Mouse (Mus musculus): ENCODE results near the gene 9530077C05Rik. TPM values are rescaled to one million over a fixed set of nuclear protein-coding genes. Genes with fewer than 3 reads are reported as not detected.

9530077C05Rik gene
- polyA plus RNA-seq (2012; rRNA removed; ENCODE audit: low replicate concordance) = 0.18 and 0.31 TPM in 2 replicates

GRCm38 (mm10) chr9:22411002-22411857 lies at the start of gene 9530077C05Rik:
9530077C05Rik (plus strand) TSS chr9:22411513.

DNA sequence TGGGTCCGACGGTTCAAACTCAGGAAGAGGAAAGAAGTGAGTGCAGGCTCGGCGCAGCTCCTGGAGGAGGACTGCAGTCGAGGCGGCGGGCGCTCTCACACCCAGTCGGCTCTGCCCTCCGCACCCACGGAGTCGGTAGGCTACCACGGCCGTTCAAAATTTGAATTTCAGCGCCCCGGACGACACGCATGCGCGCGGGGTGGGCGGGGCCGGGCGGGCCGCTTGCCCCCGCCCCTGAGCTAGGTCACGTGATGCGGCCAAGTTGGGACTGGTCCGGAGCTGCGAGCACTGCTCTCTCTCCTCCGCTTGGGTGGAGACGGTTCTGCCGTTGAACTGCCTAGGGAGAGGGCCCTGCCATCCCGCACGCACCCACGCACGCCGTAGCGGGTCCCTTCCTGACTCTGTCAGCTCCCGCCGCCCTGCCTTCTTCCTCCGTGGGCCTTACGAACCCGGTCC lies 22.3 kb upstream of the 9530077C05Rik start, which contains the start of gene Anln:
Anln (minus strand) TSS at position 168 of the 456 bp plus-strand sequence.

DNA sequence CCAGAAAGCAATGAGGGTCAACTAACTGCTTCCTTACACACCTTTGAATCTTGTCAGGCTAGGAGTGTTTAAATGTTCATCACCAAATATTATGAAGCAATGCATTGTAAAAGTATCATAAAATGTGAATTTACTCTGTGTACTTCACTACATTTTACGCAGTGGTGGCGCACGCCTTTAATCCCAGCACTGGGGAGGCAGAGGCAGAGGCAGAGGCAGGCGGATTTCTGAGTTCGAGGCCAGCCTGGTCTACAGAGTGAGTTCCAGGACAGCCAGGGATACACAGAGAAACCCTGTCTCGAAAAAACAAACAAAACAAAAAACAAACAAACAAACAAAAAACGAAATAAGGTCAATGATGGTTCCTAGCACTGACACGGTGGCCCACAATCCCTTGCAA lies 42.7 kb downstream of the 9530077C05Rik start, which contains the start of gene Gm17545:
Gm17545 (plus strand) TSS at position 301 of the 400 bp plus-strand sequence.

GRCm38 (mm10) chr9:22469643-22470042 lies 58.3 kb downstream of the 9530077C05Rik start, which contains the start of gene Rp9:
Rp9 (minus strand) TSS chr9:22469743.

GRCm38 (mm10) chr9:22475424-22475868 lies 64.1 kb downstream of the 9530077C05Rik start, which contains the start of gene Bbs9:
Bbs9 (plus strand) TSS chr9:22475715.

Other genes with a start within 250 kb of the 9530077C05Rik start
- gene Zfp872, start 223.4 kb upstream of the 9530077C05Rik start, polyA plus RNA-seq (2012; rRNA removed; ENCODE audit: low replicate concordance) = not detected in 2 replicates
- 3.2 and 8.3 TPM in 2 replicates for gene Zfp809, start 185.8 kb upstream of the 9530077C05Rik start, polyA plus RNA-seq (2012; rRNA removed; ENCODE audit: low replicate concordance)
- gene Zfp599, start 151.6 kb upstream of the 9530077C05Rik start, polyA plus RNA-seq (2012; rRNA removed; ENCODE audit: low replicate concordance) = 0.05 TPM in 1 of 2 replicates, not detected in the other
- gene Zfp810, start 103.9 kb upstream of the 9530077C05Rik start, polyA plus RNA-seq (2012; rRNA removed; ENCODE audit: low replicate concordance) = 1.0 and 1.6 TPM in 2 replicates
- gene Anln, start 22.3 kb upstream of the 9530077C05Rik start, polyA plus RNA-seq (2012; rRNA removed; ENCODE audit: low replicate concordance) = 0.43 and 1.8 TPM in 2 replicates
- gene Gm17545, start 42.8 kb downstream of the 9530077C05Rik start, polyA plus RNA-seq (2012; rRNA removed; ENCODE audit: low replicate concordance) = not detected in 2 replicates
- gene Rp9, start 58.2 kb downstream of the 9530077C05Rik start, polyA plus RNA-seq (2012; rRNA removed; ENCODE audit: low replicate concordance) = 81.6 and 181 TPM in 2 replicates
- gene Bbs9, start 64.2 kb downstream of the 9530077C05Rik start, polyA plus RNA-seq (2012; rRNA removed; ENCODE audit: low replicate concordance) = 2.8 and 3.5 TPM in 2 replicates

All from duodenum, adult 2 months (tissue).